ENCODE assay signal across 7 mouse cellular contexts in genomic region chr17:28232475-28233060, GRCm38 (mm10). TPM values are rescaled to one million over a fixed set of nuclear protein-coding genes. Genes with fewer than 3 reads are reported as not detected.
DNase-seq lines count a peak whose midpoint lies in the region; ATAC-seq and TF ChIP-seq lines count a peak whose summit lies in the region.

Gene Ppard, plus strand, starts transcription at chr17:28232700.

- H3K4me1 ChIP-seq in intestine, postnatal 0 days (replicated peaks; ENCODE audit: control insufficient read depth, insufficient read depth, low read length) = peaks cover 3% of the 10 kb centered on the region; the same call in 1 of the 2 replicates
- H3K4me1 ChIP-seq in midbrain, embryonic 12.5 days = peaks cover 7% of the 10 kb centered on the region
- H3K4me1 ChIP-seq in small intestine, adult 2 months (ENCODE audit: control insufficient read depth, insufficient read depth, insufficient read length, low read length) = peaks cover 38% of the 10 kb centered on the region

- no peaks in the 10 kb centered on the region for H3K36me3 ChIP-seq in intestine, postnatal 0 days (ENCODE audit: control insufficient read depth, insufficient read depth)
- H3K36me3 ChIP-seq in midbrain, embryonic 12.5 days = no peaks in the 10 kb centered on the region
- peaks cover 10% of the 10 kb centered on the region for H3K36me3 ChIP-seq in small intestine, adult 2 months (ENCODE audit: control insufficient read depth, insufficient read depth, low read length)

- TF ChIP-seq POLR2A in small intestine, adult 2 months (IDR thresholded peaks at IDR 0.05; ENCODE audit: low read depth, low read length) = peak; percentile 88; the same call in 1 of the 2 replicates

- intact Hi-C loops in left cerebral cortex, postnatal 4 days (cut with DNase I) = loop anchor here (10.0 kb wide), 1 partner anchor 292 kb away; no protein-coding TSS in a partner anchor

- WGBS in intestine, postnatal 0 days = under 1% methylated on average over 55 of the region's 57 CpGs
- under 1% methylated on average over 43 of the region's 57 CpGs for WGBS in midbrain, embryonic 12.5 days
- WGBS in small intestine, adult 2 months = under 1% methylated on average over 57 of the region's 57 CpGs

- TF ChIP-seq CTCF in intestine, postnatal 0 days (IDR thresholded peaks at IDR 0.05; ENCODE audit: low read depth) = peak; percentile 100
- TF ChIP-seq CTCF in small intestine, adult 2 months (IDR thresholded peaks at IDR 0.05; ENCODE audit: extremely low read depth, insufficient read length, insufficient replicate concordance, low read depth, low read length) = peak; percentile 96

- peak within 1 kb of the TSS; percentile 96 for H3K4me2 ChIP-seq in intestine, postnatal 0 days (replicated peaks; ENCODE audit: low read depth)
- peak within 1 kb of the TSS; percentile 91 for H3K4me2 ChIP-seq in midbrain, embryonic 12.5 days (replicated peaks)

- peak; percentile 95 for DNase-seq in adrenal gland, adult 8-10 months
- DNase-seq in embryo, embryonic 9.5 days (ENCODE audit: extremely low spot score) = peak; percentile 99
- no peak for DNase-seq in gonadal fat pad, adult 2 months (ENCODE audit: low read depth)
- DNase-seq in left cerebral cortex, postnatal 4 days = peak; percentile 100

- peak within 1 kb of the TSS; percentile 29 for H3K27ac ChIP-seq in intestine, postnatal 0 days (ENCODE audit: low read depth, low read length)
- peak within 1 kb of the TSS; percentile 58 for H3K27ac ChIP-seq in midbrain, embryonic 12.5 days (replicated peaks)
- peak within 1 kb of the TSS; percentile 88 for H3K27ac ChIP-seq in small intestine, adult 2 months (ENCODE audit: insufficient read depth, low read depth, low read length)

- no peaks in the 10 kb centered on the region for H3K9me3 ChIP-seq in intestine, postnatal 0 days (ENCODE audit: control insufficient read depth)
- no peaks in the 10 kb centered on the region for H3K9me3 ChIP-seq in midbrain, embryonic 12.5 days

- ATAC-seq in intestine, postnatal 0 days = peak; percentile 89
- peak; percentile 89 for ATAC-seq in midbrain, embryonic 12.5 days (ENCODE audit: low FRiP score, low read depth)

- H3K4me3 ChIP-seq in intestine, postnatal 0 days (ENCODE audit: low read depth, low read length) = peak within 1 kb of the TSS; percentile 88
- H3K4me3 ChIP-seq in midbrain, embryonic 12.5 days = peak within 1 kb of the TSS; percentile 70
- peak within 1 kb of the TSS; percentile 96 for H3K4me3 ChIP-seq in small intestine, adult 2 months (ENCODE audit: low read depth, low read length)

- no peaks in the 10 kb centered on the region for H3K27me3 ChIP-seq in intestine, postnatal 0 days (replicated peaks; ENCODE audit: control insufficient read depth, insufficient read depth, low read length)
- peaks cover 12% of the 10 kb centered on the region; the same call in 1 of the 2 replicates for H3K27me3 ChIP-seq in midbrain, embryonic 12.5 days
- no peaks in the 10 kb centered on the region for H3K27me3 ChIP-seq in small intestine, adult 2 months (ENCODE audit: control insufficient read depth, insufficient read depth, low read length)

- H3K9ac ChIP-seq in intestine, postnatal 0 days (ENCODE audit: low read depth, low read length) = peak within 1 kb of the TSS; percentile 85
- H3K9ac ChIP-seq in midbrain, embryonic 12.5 days (replicated peaks) = peak within 1 kb of the TSS; percentile 82

RNA-seq across cellular contexts. Expression of gene Ppard, which starts in this region (rescaled TPM):
- total RNA-seq in adrenal gland, adult 8-10 months (2022) = 10 to 100 TPM; 38.8 to 50.6 (median 45.4) TPM
- 40.7 and 42.7 TPM in 2 replicates for polyA plus RNA-seq in gonadal fat pad, adult 2 months (2012; rRNA removed)
- polyA plus RNA-seq in intestine, postnatal 0 days (2015; fragmentation: Nextera tagmentation; extraction: Ambion mirVana) = 1.7 and 2.1 TPM in 2 replicates
- total RNA-seq in left cerebral cortex, postnatal 4 days (2021) = 10 to 100 TPM; 17.4 to 19.0 TPM
- 1.5 and 2.2 TPM in 2 replicates for polyA plus RNA-seq in midbrain, embryonic 12.5 days (2016; fragmentation: Nextera tagmentation; extraction: Ambion mirVana)
- polyA plus RNA-seq in small intestine, adult 2 months (2012; rRNA removed) = 118 and 203 TPM in 2 replicates

Comparison
In these comparisons a context has a peak if more than half of its experiments do, and no peak if none do; other contexts are left out.
1. RNA of gene Ppard (polyA plus RNA-seq): 118 to 203 TPM in small intestine, adult 2 months and 40.7 to 42.7 TPM in gonadal fat pad, adult 2 months; 1.5 to 2.2 TPM in midbrain, embryonic 12.5 days and 1.7 to 2.1 TPM in intestine, postnatal 0 days; every median in the first group is over 10 times any median in the second.
2. H3K27ac ChIP-seq: peak in every context shown above with its lines; median percentile 88 in small intestine, adult 2 months; 58 in midbrain, embryonic 12.5 days; 29 in intestine, postnatal 0 days.
3. Peak in every context shown above with its lines, with median percentiles within 50 percentile points of each other: H3K4me3 ChIP-seq.